Mouse (Mus musculus) E14TG2a.4 (cell line): ENCODE results near the gene Fst.

Experiments
- CTCF ChIP-seq: conservative IDR thresholded peaks from 2 replicates; pipeline ENCODE4 v1.5.1; 2014; ENCODE audit warnings: low read length
- NANOG ChIP-seq: IDR thresholded peaks from 2 replicates; pipeline ENCODE4 v1.6.1; 2014; ENCODE audit warnings: borderline replicate concordance, low read length, mixed read lengths

- TF ChIP-seq CTCF: no peak
- no peak for TF ChIP-seq NANOG
Observed at GRCm38 (mm10) chr13:114420235-114420634, 38.5 kb downstream of the Fst start.
